Mouse (Mus musculus): ENCODE measurements around the gene Fbxl17. TPM values are rescaled to one million over a fixed set of nuclear protein-coding genes. Genes with fewer than 3 reads are reported as not detected.

Gene Fbxl17
- polyA plus RNA-seq, 1 experiment from 2014 or later = 5.8 TPM

DNA sequence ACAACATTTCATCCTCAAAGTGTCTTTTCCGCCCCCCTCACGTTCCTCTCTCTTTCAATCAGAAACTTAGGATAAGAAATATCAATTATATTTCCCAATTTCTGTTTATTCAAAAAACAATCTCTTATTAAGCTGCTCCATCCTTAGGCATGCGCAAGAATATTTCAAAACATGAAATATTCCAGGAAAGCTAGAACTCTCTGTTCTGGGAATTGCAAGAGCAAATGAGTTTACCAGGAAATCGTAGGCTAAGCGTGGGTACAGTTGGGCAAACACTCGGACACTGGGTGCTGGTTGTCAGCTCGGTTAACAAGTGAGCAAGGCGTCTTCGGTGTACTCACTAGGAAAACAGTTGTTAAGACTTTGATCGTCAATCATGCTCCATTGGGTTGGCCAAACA, 489.0 kb downstream of the Fbxl17 start:
- Histone ChIP-seq H3K4me2 (ENCODE audit: low read depth, low read length, severe bottlenecking) (no peak overlapping the region), H3K9me3 (ENCODE audit: control insufficient read depth, low read length) (no peaks in the 10 kb centered on the region), H3K4me3 (ENCODE audit: low read depth, low read length) (no peak overlapping the region), H3K9ac (ENCODE audit: low read length) (no peak overlapping the region), H3K4me1 (replicated peaks; ENCODE audit: control insufficient read depth, insufficient read depth, low read length) (no peaks in the 10 kb centered on the region; the same call in 1 of the 2 replicates), H3K27ac (ENCODE audit: low read depth, low read length) (no peak overlapping the region), H3K36me3 (ENCODE audit: control insufficient read depth, insufficient read depth, low read length) (no peaks in the 10 kb centered on the region), H3K27me3 (ENCODE audit: control insufficient read depth, insufficient read depth, low read length) (no peaks in the 10 kb centered on the region)
- no peak for DNase-seq (ENCODE audit: low spot score)
- WGBS = 94% methylated on average over 10 of the region's 10 CpGs
- ATAC-seq (replicated peaks; ENCODE audit: low FRiP score) = no peak

DNA sequence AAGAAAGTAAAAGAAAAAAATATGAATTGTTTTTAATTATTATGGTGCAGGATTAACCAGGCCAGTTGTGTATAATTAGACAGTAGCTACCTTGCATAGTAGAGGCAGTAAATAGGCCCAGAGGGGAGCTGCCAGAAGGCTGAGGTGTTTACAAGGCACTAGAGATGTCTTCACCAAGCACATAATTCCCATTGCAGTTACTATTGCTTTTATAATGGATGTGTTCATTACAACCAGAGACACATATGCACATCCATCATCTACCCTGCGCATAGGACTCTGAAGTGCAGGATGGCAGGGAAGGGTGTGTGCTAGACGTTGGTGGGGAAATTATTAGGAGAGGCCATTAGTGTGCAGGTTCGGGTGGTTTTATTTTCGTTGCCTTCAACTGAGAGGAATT, 491.0 kb downstream of the Fbxl17 start:
- Histone ChIP-seq H3K36me3 (ENCODE audit: control insufficient read depth, insufficient read depth, low read length) (no peaks in the 10 kb centered on the region), H3K27me3 (ENCODE audit: control insufficient read depth, insufficient read depth, low read length) (no peaks in the 10 kb centered on the region), H3K4me3 (ENCODE audit: low read depth, low read length) (no peak overlapping the region), H3K9me3 (ENCODE audit: control insufficient read depth, low read length) (no peaks in the 10 kb centered on the region), H3K4me2 (ENCODE audit: low read depth, low read length, severe bottlenecking) (no peak overlapping the region), H3K4me1 (replicated peaks; ENCODE audit: control insufficient read depth, insufficient read depth, low read length) (no peaks in the 10 kb centered on the region; the same call in 1 of the 2 replicates), H3K27ac (ENCODE audit: low read depth, low read length) (no peak overlapping the region), H3K9ac (ENCODE audit: low read length) (no peak overlapping the region)
- ATAC-seq (replicated peaks; ENCODE audit: low FRiP score) (no peak), DNase-seq (ENCODE audit: low spot score) (no peak)
- WGBS = 86% methylated on average over 4 of the region's 4 CpGs

DNA sequence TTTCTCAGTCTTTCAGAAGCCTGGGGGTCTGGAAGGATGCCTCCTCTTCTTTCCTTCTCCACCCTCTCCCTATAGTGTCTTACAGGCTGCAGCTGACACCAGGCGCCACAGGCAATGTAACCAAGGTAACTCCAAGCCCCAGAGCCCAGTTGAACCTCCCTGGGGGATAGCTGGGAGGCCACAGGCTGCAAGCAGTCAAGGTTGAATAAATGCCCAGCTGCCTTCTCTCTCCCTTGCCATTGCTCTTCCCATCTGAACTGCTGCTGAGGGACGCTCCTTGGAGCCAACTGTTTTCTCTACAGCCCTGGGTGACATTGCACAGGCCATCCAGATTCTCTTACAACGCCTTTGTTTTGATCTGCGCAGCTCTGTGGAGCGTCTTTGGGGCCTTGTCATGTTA, 491.5 kb downstream of the Fbxl17 start:
- no peak; the same call in 1 of the 2 replicates for ATAC-seq (replicated peaks; ENCODE audit: low FRiP score)

DNA sequence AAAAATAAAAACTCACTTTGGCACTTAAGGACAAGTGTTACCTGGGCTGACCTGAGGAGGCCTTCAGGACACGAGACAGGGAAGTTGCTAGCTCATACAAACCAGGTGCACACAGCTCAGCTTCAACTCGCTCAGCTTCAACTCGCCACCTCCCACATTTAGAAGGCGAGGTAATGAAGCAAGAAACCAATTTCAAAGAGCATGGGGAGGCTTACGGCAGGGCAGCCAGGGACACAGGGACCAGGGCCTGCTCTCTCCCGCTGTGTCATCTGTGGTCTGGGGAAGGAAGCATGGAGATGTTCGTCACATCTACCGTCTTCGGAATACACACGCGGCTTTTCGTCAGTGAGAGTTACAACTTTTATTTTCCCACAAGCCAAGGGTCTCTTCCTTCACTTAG, 491.9 kb downstream of the Fbxl17 start:
- no peak overlapping the region for H3K27ac ChIP-seq (ENCODE audit: low read depth, low read length)
- no peak overlapping the region for H3K9ac ChIP-seq (ENCODE audit: low read length)
- H3K4me3 ChIP-seq (ENCODE audit: low read depth, low read length) = no peak overlapping the region
- H3K9me3 ChIP-seq (ENCODE audit: control insufficient read depth, low read length) = no peaks in the 10 kb centered on the region
- no peaks in the 10 kb centered on the region; the same call in 1 of the 2 replicates for H3K4me1 ChIP-seq (replicated peaks; ENCODE audit: control insufficient read depth, insufficient read depth, low read length)
- H3K27me3 ChIP-seq (ENCODE audit: control insufficient read depth, insufficient read depth, low read length) = no peaks in the 10 kb centered on the region
- H3K4me2 ChIP-seq (ENCODE audit: low read depth, low read length, severe bottlenecking) = no peak overlapping the region
- H3K36me3 ChIP-seq (ENCODE audit: control insufficient read depth, insufficient read depth, low read length) = no peaks in the 10 kb centered on the region
- DNase-seq (ENCODE audit: low spot score) (no peak), ATAC-seq (replicated peaks; ENCODE audit: low FRiP score) (peak; percentile 28; the same call in 1 of the 2 replicates)
- 66% methylated on average over 12 of the region's 12 CpGs for WGBS

More for the DNA sequence above, 491.5 kb downstream of the Fbxl17 start:
- H3K27me3 ChIP-seq (ENCODE audit: control insufficient read depth, insufficient read depth, low read length) = no peaks in the 10 kb centered on the region
- H3K36me3 ChIP-seq (ENCODE audit: control insufficient read depth, insufficient read depth, low read length) = no peaks in the 10 kb centered on the region
- H3K9ac ChIP-seq (ENCODE audit: low read length) = no peak overlapping the region
- H3K27ac ChIP-seq (ENCODE audit: low read depth, low read length) = no peak overlapping the region
- no peak overlapping the region for H3K4me3 ChIP-seq (ENCODE audit: low read depth, low read length)
- H3K9me3 ChIP-seq (ENCODE audit: control insufficient read depth, low read length) = no peaks in the 10 kb centered on the region
- no peak overlapping the region for H3K4me2 ChIP-seq (ENCODE audit: low read depth, low read length, severe bottlenecking)
- DNase-seq (ENCODE audit: low spot score) = peak; percentile 58
- no peaks in the 10 kb centered on the region; the same call in 1 of the 2 replicates for H3K4me1 ChIP-seq (replicated peaks; ENCODE audit: control insufficient read depth, insufficient read depth, low read length)
- 56% methylated on average over 5 of the region's 5 CpGs for WGBS

Small RNAs within 50 kb of the gene (microRNA-seq; reads per million reads assigned to microRNA genes)
- gene Gm24813 (ENCODE audit: insufficient number of aligned reads) = not detected
